Mouse (Mus musculus) lung, adult 2 months (tissue): ENCODE measurements around the gene Asb13. TPM values are rescaled to one million over a fixed set of nuclear protein-coding genes. Genes with fewer than 3 reads are reported as not detected.

Experiments
- DNase-seq: peaks from one replicate; pipeline ENCODE4 v3.0.0; 2022
- H3K4me1 ChIP-seq: fragments of 200-500 bp; 2 replicates; pipeline ENCODE4 v1.6.1; 2011; ENCODE audit warnings: low read length; ENCODE audit not compliant: control insufficient read depth, insufficient read depth
- H3K4me3 ChIP-seq: fragments of 200-500 bp; replicated peaks from 2 replicates; pipeline ENCODE3; 2011; ENCODE audit warnings: low read depth, mild to moderate bottlenecking, control low read depth, low read length; ENCODE audit errors: extremely low read depth
- CTCF ChIP-seq: fragments of 200-500 bp; IDR thresholded peaks from 2 replicates; pipeline ENCODE4 v1.5.1; 2011; ENCODE audit warnings: mild to moderate bottlenecking, low read length, control low read depth; ENCODE audit not compliant: insufficient read depth
- POLR2A ChIP-seq: fragments of 200-500 bp; IDR thresholded peaks from 2 replicates; pipeline ENCODE4 v1.6.1; 2011; ENCODE audit warnings: low read depth, mild to moderate bottlenecking, control low read depth, low read length, borderline replicate concordance; ENCODE audit errors: extremely low read depth
- WGBS: fragments of 180-500 bp; shearing (Covaris S2); methylation state at CpG from one replicate; pipeline ENCODE4 v1.1.7; 2018; 5-methylcytosine and 5-hydroxymethylcytosine counted together
- polyA plus RNA-seq: library from polyadenylated mRNA; depleted of rRNA; stranded (reverse); fragments of >200 nt; gene quantifications from 2 replicates; pipeline ENCODE4 v1.2.3, GENCODE M21; 2012

The Asb13 gene
- polyA plus RNA-seq, 1 experiment: 21.6 TPM

DNA sequence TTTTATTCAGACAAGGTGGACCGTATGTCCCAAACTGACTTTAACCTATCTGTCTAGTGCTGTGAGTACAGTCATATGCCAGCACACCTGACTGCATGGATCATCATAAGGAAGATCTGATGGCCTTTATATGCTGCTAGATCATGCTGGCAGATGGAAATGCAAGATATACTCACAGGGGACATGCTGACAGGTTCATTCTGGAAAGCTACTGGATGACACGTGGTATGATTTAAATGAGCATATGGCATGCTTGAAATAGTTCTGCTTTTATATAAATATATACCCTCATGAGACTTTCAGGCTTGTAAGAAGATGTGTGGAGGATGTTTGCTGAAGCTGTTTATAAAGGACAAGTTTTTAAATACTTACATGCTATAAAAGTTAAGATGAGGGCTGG lies 20.6 kb downstream of the Asb13 start:
- no peak for DNase-seq
- H3K4me3 ChIP-seq: no peak overlapping the region
- 86% methylated on average over 2 of the region's 2 CpGs for WGBS
- no peaks in the 10 kb centered on the region for H3K4me1 ChIP-seq
- TF ChIP-seq POLR2A (no peak), CTCF (no peak)

DNA sequence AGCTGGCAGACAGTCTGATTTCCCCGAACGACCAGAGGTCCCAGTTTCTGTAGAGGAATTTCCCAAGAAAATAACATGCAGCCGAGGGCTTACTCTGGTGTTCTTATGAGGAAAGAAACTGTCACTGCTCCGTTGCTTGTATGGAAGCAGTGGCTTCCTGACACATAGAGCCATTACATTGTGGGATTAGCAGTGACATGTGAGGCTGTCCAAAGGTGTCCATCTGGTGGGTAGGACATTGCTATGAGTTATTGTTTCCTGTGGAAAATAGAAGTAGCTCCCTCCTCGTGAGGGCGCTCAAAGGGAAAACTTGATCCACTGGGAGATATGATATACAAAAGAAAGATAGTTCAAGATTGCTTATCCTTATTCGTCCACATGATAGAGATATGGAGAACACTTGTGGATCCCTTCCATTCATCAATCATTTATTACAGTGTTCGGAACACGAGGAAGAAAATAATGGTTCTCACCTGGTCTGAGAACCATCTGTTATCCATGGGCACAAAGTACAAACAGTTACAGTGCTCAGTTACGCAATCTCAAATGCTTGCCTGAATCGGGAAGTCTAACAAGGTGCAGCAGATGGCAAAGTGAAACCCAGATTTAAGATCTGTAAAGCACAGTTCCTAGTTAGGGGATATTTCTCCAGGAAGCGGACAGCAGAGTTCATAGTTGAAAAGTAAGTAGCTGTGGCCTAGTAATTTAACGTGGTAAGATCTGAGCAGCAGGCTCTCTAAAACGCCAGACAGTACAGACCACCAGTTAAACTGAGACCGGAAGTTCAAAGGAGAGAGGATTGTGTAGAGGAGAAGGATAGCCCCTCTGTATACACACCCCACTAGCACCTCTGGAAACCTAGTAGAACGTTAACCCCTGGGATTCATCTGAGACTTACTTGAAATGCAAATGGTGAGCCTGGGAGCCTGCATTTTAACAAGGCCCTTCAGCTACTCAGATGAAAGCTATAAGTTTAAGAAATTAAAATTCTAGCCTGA lies 25.6 kb downstream of the Asb13 start:
- H3K4me1 ChIP-seq: no peaks in the 10 kb centered on the region
- 45% methylated on average over 16 of the region's 16 CpGs for WGBS
- no peak for TF ChIP-seq POLR2A
- no peak for TF ChIP-seq CTCF
- DNase-seq: no peak
- no peak overlapping the region for H3K4me3 ChIP-seq

DNA sequence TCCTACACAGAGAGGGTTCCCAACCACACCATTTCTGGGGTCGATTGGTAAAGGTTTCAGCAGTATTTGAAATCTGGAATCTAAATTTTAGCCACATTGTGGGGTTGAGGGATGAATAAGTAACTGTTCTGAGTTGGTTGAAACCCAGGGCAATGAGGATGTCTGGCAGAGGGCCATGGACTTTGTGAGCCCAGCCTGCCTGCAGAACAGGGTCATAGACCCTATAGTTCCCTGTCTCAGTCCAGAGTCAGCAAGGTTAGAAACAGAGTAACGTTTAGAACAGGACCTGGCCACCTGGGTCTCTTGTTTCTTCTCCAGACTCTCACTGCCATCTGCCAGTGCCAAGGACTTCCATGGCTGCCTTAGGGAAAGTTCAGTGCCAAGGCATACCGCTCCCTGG lies 30.4 kb downstream of the Asb13 start:
- 70% methylated on average over 3 of the region's 3 CpGs for WGBS
- H3K4me3 ChIP-seq: no peak overlapping the region
- TF ChIP-seq CTCF (no peak), POLR2A (no peak)

DNA sequence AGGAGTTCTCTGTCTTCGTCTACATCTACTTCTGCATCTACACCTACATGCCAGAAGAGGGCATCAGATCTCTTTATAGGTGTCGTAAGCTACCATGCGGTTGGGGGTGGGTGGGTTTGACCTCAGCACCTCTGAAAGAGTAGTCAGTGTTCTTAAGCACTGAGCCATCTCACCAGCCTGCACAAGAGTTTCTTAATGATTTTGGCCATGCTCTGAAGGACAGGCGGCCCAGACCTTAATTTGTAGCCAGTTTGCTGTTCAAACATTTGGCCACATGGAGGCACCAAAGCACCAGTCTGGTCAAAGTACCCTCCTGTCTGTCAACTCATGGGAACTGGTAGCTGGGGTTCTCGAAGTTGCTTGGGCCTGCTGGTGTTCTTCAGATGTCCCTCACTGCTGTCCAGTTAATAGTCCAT lies 31.5 kb downstream of the Asb13 start:
- no peak for TF ChIP-seq POLR2A
- TF ChIP-seq CTCF: peak; percentile 78
- peak; percentile 80 for DNase-seq
- Histone ChIP-seq H3K4me3 (no peak overlapping the region), H3K4me1 (no peaks in the 10 kb centered on the region)
- 9% methylated on average over 5 of the region's 5 CpGs for WGBS

More for the DNA sequence above, 30.4 kb downstream of the Asb13 start:
- no peak for DNase-seq
- H3K4me1 ChIP-seq: no peaks in the 10 kb centered on the region

DNA sequence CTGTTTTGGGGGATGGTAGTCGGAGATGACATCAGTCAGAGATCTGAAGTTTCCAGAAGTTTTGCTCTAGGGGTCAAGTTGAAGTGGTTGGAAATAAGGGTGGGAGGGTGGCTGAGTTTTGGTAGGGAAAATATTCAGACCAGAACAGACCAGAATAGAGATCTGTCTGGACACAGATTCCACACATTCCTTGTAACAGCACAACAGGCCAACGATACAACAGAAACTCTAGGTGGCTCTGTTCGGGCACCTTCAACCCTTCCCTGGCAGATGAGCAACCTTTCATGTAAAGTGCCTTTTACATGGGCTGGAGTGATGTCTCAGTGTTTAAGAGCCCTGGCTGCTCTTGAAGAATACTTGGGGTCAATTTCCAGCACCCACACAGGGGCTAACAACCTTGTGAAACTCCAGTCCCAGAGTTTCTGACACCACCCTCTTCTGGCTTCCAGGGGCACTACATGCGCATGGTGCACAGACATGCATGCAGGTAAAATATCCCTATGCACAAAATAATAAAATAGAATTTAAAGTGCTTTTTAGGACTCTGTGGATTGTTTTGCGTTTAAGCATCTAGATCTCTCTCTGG lies 33.5 kb downstream of the Asb13 start:
- 78% methylated on average over 5 of the region's 5 CpGs for WGBS

DNA sequence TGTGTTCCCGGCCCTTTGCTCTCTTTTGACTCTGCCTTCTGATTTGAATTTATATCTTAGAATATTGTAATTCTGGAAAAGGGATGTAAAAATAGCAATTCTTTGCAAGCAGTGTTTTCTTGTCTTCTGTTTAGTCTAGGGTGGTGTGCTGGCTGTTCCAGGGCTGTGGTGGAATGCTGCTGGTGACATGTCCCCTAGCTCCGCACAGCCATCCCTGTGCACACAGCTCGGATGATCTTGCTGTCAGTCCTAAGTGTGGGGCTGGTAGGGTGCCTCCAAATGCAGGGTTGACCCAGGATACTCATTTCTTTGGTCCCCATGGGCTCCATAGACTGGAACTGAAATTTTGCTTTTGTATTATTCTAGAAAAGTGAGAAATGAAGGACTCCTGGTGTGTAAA lies 34.2 kb downstream of the Asb13 start:
- H3K4me3 ChIP-seq: no peak overlapping the region
- WGBS: 82% methylated on average over 3 of the region's 3 CpGs
- no peak for DNase-seq
- TF ChIP-seq POLR2A: no peak
- H3K4me1 ChIP-seq: no peaks in the 10 kb centered on the region

More for the DNA sequence above, 33.5 kb downstream of the Asb13 start:
- Histone ChIP-seq H3K4me1 (no peaks in the 10 kb centered on the region), H3K4me3 (no peak overlapping the region)
- TF ChIP-seq POLR2A (no peak), CTCF (0 out of 2 replicates have a peak, but pooled peaks have one; percentile 3)
- no peak for DNase-seq

DNA sequence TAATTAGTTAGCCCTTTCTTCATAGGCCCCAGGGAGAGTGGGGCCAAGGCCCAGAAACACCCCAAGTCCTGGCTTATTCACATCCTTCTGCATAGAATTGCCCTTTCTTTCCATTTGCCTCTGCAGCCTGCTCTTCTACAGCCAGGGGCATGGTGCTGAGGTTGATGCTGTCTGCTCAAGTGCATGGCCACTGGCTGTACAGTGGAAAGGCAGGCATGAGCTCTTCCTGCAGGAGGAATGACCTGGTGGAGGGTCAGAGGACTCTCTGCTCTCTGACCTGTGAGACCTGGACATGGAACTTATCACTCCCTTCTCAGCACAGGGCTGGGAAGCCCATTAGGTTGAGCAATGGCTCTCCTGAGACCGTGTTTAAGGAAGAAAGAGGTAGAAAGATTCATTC lies 35.8 kb downstream of the Asb13 start:
- WGBS: 85% methylated on average over 1 of the region's 1 CpGs
- DNase-seq: no peak
- Histone ChIP-seq H3K4me1 (no peaks in the 10 kb centered on the region), H3K4me3 (no peak overlapping the region)
- TF ChIP-seq CTCF (0 out of 2 replicates have a peak, but pooled peaks have one; percentile 0), POLR2A (no peak)

DNA sequence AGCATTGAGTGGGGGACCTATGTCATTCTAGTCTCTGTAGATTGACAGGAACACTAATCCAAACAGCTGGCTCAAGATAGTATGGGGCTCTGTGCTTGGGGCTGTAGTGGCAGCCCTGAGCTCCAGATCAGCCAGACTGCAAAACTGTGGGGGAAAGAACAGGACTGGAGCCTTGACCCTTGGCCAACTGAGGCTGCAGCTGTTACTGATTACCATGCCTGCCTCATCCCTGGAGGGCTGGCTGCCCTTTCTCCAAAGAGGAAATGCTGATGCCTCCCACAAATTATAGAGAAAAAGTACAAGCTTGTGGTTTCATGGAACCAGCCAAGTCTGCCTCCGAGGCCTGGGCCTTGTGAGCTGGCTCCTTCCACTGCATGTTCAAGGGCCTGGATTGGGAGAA lies 36.2 kb downstream of the Asb13 start:
- H3K4me1 ChIP-seq: no peaks in the 10 kb centered on the region
- TF ChIP-seq CTCF: no peak
- TF ChIP-seq POLR2A: no peak
- 63% methylated on average over 1 of the region's 1 CpGs for WGBS
- no peak overlapping the region for H3K4me3 ChIP-seq
- no peak for DNase-seq

DNA sequence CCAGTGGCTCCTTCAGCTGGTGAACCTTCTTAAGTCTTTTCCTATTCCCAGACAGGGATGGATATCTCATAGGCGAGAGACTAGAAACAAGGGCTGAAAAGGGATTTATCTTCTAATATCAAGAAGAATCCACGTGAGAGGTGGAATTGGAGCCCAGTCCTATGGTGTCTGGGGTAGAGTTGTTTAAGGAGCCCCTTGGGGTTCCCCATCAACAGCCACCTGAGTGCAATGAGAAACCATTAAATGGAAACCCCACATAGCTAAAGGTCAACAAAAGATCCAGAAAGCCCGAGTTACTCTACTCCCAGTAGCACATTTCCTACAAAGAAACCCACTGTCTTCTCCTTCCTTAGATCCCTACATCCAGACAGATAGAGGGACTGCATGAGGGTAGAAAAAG lies 39.3 kb downstream of the Asb13 start:
- TF ChIP-seq CTCF: no peak
- no peak for TF ChIP-seq POLR2A
- DNase-seq: no peak
- Histone ChIP-seq H3K4me3 (no peak overlapping the region), H3K4me1 (no peaks in the 10 kb centered on the region)
- WGBS: 79% methylated on average over 3 of the region's 3 CpGs
